Mouse (Mus musculus): ENCODE data around the gene Nrxn2. TPM values are rescaled to one million over a fixed set of nuclear protein-coding genes. Genes with fewer than 3 reads are reported as not detected.

Gene Nrxn2
- polyA plus RNA-seq, 1 experiment: 0.09 TPM

DNA sequence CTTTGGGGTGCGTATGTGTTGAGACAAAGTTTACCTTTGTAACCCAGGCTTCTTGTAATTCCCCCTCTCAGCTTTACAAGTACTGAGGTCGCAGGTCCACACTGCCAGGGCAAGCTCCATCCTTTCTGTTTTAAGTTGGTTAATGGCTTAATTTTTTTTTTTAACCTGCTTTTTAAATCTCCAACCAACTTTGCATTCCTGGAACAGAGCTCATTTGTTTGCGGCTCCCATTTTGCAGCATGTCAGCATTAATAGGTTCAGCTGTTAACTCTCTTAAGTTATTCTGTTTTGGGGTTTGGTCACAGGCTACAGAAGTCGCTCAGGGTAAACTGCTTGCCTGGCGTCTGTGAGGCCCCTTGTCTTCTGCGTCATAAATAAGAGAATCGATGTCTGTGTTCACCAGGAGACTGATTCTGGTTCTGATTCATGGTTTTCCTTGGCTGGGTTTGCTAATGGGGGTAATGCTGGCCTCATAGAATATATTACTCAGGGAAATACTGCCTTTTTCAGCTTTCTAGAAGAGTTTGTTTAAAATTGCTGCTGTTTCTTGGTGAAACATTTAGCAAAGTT is 141.8 kb downstream of the Nrxn2 start:
- no peak overlapping the region for H3ac ChIP-seq (ENCODE audit: control insufficient read depth, insufficient read length, low read depth)
- peaks cover 22% of the 10 kb centered on the region for H3K27me3 ChIP-seq (ENCODE audit: control insufficient read depth, insufficient read depth, insufficient read length)
- no peaks in the 10 kb centered on the region for H3K79me3 ChIP-seq (ENCODE audit: low read depth)
- no peaks in the 10 kb centered on the region for H3K36me3 ChIP-seq (ENCODE audit: control insufficient read depth, insufficient read depth)
- H3K4me3 ChIP-seq (ENCODE audit: insufficient read depth, poor library complexity, severe bottlenecking): no peak overlapping the region
- no peak for TF ChIP-seq FOSL1 (IDR thresholded peaks at IDR 0.05; ENCODE audit: insufficient read depth, low read length, poor library complexity, severe bottlenecking)
- no peak for TF ChIP-seq MYOD1 (IDR thresholded peaks at IDR 0.05; ENCODE audit: control insufficient read depth, insufficient read length, low read depth)
- no peak for TF ChIP-seq CTCF (IDR thresholded peaks at IDR 0.05; ENCODE audit: control insufficient read depth, insufficient read depth, insufficient read length)
- no peak for TF ChIP-seq CEBPB (IDR thresholded peaks at IDR 0.05; ENCODE audit: low read depth)
- TF ChIP-seq USF1 (IDR thresholded peaks at IDR 0.05; ENCODE audit: low read depth): no peak
- no peak for TF ChIP-seq MAX (IDR thresholded peaks at IDR 0.05)
- TF ChIP-seq MYOG (IDR thresholded peaks at IDR 0.05; ENCODE audit: control insufficient read depth, extremely low read depth, insufficient read length): no peak
- no peaks in the 10 kb centered on the region for H3K79me2 ChIP-seq (ENCODE audit: control insufficient read depth, insufficient read depth)

DNA sequence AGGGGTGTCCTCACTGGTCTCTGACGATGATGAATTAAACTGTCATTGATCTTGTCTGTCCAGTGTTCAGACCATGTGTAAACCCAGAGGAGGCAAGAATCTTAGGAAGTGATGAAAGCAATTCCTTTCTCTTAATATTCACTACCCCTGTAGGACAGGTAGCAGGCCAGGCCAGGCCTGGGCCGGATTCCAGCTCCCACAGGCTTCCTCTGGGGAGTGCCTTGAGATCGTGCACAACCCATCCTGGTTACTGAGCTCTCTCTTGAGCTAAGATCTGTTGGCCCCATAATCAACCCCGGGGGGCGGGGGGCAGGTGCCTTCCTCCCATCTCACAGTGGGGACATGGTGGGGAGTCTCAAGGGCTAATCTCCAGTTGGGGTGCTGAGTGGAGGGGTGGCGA is 146.6 kb downstream of the Nrxn2 start:
- TF ChIP-seq FOSL1 (IDR thresholded peaks at IDR 0.05; ENCODE audit: insufficient read depth, low read length, poor library complexity, severe bottlenecking): no peak
- TF ChIP-seq MYOG (IDR thresholded peaks at IDR 0.05; ENCODE audit: control insufficient read depth, extremely low read depth, insufficient read length): no peak
- no peak for TF ChIP-seq USF1 (IDR thresholded peaks at IDR 0.05; ENCODE audit: low read depth)

DNA sequence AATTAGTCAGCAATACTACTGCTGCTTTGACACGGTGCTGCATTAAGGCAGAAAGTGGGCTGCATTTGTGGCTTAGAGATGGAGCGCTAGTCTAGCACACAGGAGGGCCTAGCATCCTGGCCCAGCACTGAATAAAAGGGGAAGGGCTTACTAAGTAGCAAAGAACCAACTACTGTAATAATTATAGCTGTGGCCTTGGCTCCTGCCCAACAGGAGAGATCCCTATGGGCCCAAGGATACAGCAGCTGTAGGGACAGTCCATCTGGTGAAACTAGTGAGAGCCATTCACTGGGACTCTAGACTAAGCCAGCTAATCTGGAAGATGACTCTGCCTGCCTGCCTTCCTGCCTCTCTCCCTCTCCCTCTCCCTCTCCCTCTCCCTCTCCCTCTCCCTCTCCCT is 147.9 kb downstream of the Nrxn2 start:
- Histone ChIP-seq H3K27me3 (ENCODE audit: control insufficient read depth, insufficient read depth, insufficient read length) (peaks cover 31% of the 10 kb centered on the region), H3K79me2 (ENCODE audit: control insufficient read depth, insufficient read depth) (no peaks in the 10 kb centered on the region), H3K79me3 (ENCODE audit: low read depth) (no peaks in the 10 kb centered on the region), H3ac (ENCODE audit: control insufficient read depth, insufficient read length, low read depth) (no peak overlapping the region), H3K36me3 (ENCODE audit: control insufficient read depth, insufficient read depth) (no peaks in the 10 kb centered on the region), H3K4me3 (ENCODE audit: insufficient read depth, poor library complexity, severe bottlenecking) (no peak overlapping the region)
- no peak for TF ChIP-seq USF1 (IDR thresholded peaks at IDR 0.05; ENCODE audit: low read depth)
- TF ChIP-seq FOSL1 (IDR thresholded peaks at IDR 0.05; ENCODE audit: insufficient read depth, low read length, poor library complexity, severe bottlenecking): no peak
- no peak for TF ChIP-seq MYOG (IDR thresholded peaks at IDR 0.05; ENCODE audit: control insufficient read depth, extremely low read depth, insufficient read length)
- TF ChIP-seq CEBPB (IDR thresholded peaks at IDR 0.05; ENCODE audit: low read depth): no peak

More for the DNA sequence above, 146.6 kb downstream of the Nrxn2 start:
- Histone ChIP-seq H3K79me2 (ENCODE audit: control insufficient read depth, insufficient read depth) (no peaks in the 10 kb centered on the region), H3K36me3 (ENCODE audit: control insufficient read depth, insufficient read depth) (no peaks in the 10 kb centered on the region), H3ac (ENCODE audit: control insufficient read depth, insufficient read length, low read depth) (no peak overlapping the region), H3K27me3 (ENCODE audit: control insufficient read depth, insufficient read depth, insufficient read length) (peaks cover 23% of the 10 kb centered on the region), H3K4me3 (ENCODE audit: insufficient read depth, poor library complexity, severe bottlenecking) (no peak overlapping the region), H3K79me3 (ENCODE audit: low read depth) (no peaks in the 10 kb centered on the region)

DNA sequence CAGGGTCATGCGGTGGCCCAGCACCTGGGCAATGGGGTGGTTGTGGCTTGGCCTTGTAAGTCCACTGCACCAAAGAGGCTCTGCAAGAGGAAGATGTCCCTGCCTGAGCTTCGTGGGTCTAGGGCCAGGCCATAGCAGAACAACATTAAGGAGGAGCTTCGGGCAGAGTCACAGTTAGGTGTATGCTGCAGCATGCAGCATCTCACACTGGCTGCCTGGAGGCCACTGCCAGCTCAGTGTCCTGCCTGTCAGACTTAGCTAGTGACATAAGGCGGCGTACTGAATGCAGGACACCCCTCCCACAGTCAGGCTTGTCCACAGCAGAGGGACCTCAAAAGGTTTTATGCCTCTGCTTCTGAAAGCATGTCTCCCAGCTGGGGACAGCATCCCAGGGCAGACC is 150.5 kb downstream of the Nrxn2 start:
- H3K36me3 ChIP-seq (ENCODE audit: control insufficient read depth, insufficient read depth): no peaks in the 10 kb centered on the region
- TF ChIP-seq MAX (IDR thresholded peaks at IDR 0.05): no peak
- TF ChIP-seq MYOG (IDR thresholded peaks at IDR 0.05; ENCODE audit: control insufficient read depth, extremely low read depth, insufficient read length): no peak
- no peak for TF ChIP-seq CTCF (IDR thresholded peaks at IDR 0.05; ENCODE audit: control insufficient read depth, insufficient read depth, insufficient read length)
- TF ChIP-seq USF1 (IDR thresholded peaks at IDR 0.05; ENCODE audit: low read depth): no peak
- TF ChIP-seq MYOD1 (IDR thresholded peaks at IDR 0.05; ENCODE audit: control insufficient read depth, insufficient read length, low read depth): no peak
- no peak for TF ChIP-seq FOSL1 (IDR thresholded peaks at IDR 0.05; ENCODE audit: insufficient read depth, low read length, poor library complexity, severe bottlenecking)
- no peak for TF ChIP-seq CEBPB (IDR thresholded peaks at IDR 0.05; ENCODE audit: low read depth)
- H3K27me3 ChIP-seq (ENCODE audit: control insufficient read depth, insufficient read depth, insufficient read length): peaks cover 52% of the 10 kb centered on the region

DNA sequence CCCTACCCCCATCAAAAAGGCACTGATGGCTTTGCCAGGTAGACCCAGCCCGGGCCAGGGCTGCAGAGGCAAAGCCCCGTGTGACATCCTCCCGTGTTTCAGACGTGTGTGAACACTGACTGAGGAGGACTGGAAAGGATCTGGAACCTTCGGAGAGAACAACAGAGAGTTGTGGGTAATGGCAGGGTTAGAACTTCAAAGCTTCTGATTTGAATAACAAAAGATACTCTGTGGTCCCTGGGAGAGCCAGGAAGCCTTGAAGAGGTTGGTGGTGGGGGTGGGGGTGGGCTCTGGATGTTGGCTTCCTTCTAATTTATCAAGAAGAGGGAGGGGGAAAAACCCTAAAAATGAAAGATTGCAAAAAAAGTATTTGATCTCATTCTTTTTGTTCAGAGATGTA is 151.0 kb downstream of the Nrxn2 start:
- Histone ChIP-seq H3K36me3 (ENCODE audit: control insufficient read depth, insufficient read depth) (no peaks in the 10 kb centered on the region), H3K27me3 (ENCODE audit: control insufficient read depth, insufficient read depth, insufficient read length) (peaks cover 57% of the 10 kb centered on the region)
- TF ChIP-seq CEBPB (IDR thresholded peaks at IDR 0.05; ENCODE audit: low read depth) (no peak), MAX (IDR thresholded peaks at IDR 0.05) (no peak), USF1 (IDR thresholded peaks at IDR 0.05; ENCODE audit: low read depth) (no peak), FOSL1 (IDR thresholded peaks at IDR 0.05; ENCODE audit: insufficient read depth, low read length, poor library complexity, severe bottlenecking) (no peak), CTCF (IDR thresholded peaks at IDR 0.05; ENCODE audit: control insufficient read depth, insufficient read depth, insufficient read length) (no peak), MYOD1 (IDR thresholded peaks at IDR 0.05; ENCODE audit: control insufficient read depth, insufficient read length, low read depth) (no peak), MYOG (IDR thresholded peaks at IDR 0.05; ENCODE audit: control insufficient read depth, extremely low read depth, insufficient read length) (no peak)

More for the DNA sequence above, 150.5 kb downstream of the Nrxn2 start:
- Histone ChIP-seq H3ac (ENCODE audit: control insufficient read depth, insufficient read length, low read depth) (no peak overlapping the region), H3K79me2 (ENCODE audit: control insufficient read depth, insufficient read depth) (no peaks in the 10 kb centered on the region), H3K4me3 (ENCODE audit: insufficient read depth, poor library complexity, severe bottlenecking) (no peak overlapping the region), H3K79me3 (ENCODE audit: low read depth) (no peaks in the 10 kb centered on the region)

DNA sequence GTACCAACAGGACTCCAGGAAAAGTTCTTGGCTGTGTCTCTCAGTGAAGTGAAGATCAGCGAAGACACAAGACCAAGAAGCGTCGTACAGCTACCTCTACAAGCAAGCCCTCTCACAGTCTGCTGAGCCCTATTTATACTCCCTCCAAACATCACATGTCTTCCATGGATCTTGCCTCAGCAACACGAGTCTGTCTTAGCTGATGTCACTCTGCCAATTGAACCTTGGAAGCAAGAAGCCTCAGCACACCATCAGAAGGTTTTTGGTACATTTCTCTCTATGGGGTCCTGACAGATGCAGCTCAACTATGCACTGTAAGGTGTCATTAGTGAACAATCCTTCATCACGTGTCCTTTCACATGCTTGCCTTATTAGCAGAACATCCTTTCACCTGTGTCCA is 152.9 kb downstream of the Nrxn2 start:
- H3K79me3 ChIP-seq (ENCODE audit: low read depth): no peaks in the 10 kb centered on the region
- H3K4me3 ChIP-seq (ENCODE audit: insufficient read depth, poor library complexity, severe bottlenecking): no peak overlapping the region
- H3K27me3 ChIP-seq (ENCODE audit: control insufficient read depth, insufficient read depth, insufficient read length): peaks cover 66% of the 10 kb centered on the region
- H3K79me2 ChIP-seq (ENCODE audit: control insufficient read depth, insufficient read depth): no peaks in the 10 kb centered on the region
- TF ChIP-seq MYOG (IDR thresholded peaks at IDR 0.05; ENCODE audit: control insufficient read depth, extremely low read depth, insufficient read length) (no peak), MAX (IDR thresholded peaks at IDR 0.05) (no peak), FOSL1 (IDR thresholded peaks at IDR 0.05; ENCODE audit: insufficient read depth, low read length, poor library complexity, severe bottlenecking) (no peak), MYOD1 (IDR thresholded peaks at IDR 0.05; ENCODE audit: control insufficient read depth, insufficient read length, low read depth) (no peak), CTCF (IDR thresholded peaks at IDR 0.05; ENCODE audit: control insufficient read depth, insufficient read depth, insufficient read length) (no peak), CEBPB (IDR thresholded peaks at IDR 0.05; ENCODE audit: low read depth) (no peak), USF1 (IDR thresholded peaks at IDR 0.05; ENCODE audit: low read depth) (no peak)
- H3ac ChIP-seq (ENCODE audit: control insufficient read depth, insufficient read length, low read depth): no peak overlapping the region
- no peaks in the 10 kb centered on the region for H3K36me3 ChIP-seq (ENCODE audit: control insufficient read depth, insufficient read depth)

More for the DNA sequence above, 151.0 kb downstream of the Nrxn2 start:
- H3ac ChIP-seq (ENCODE audit: control insufficient read depth, insufficient read length, low read depth): no peak overlapping the region
- H3K79me2 ChIP-seq (ENCODE audit: control insufficient read depth, insufficient read depth): no peaks in the 10 kb centered on the region
- H3K79me3 ChIP-seq (ENCODE audit: low read depth): no peaks in the 10 kb centered on the region
- no peak overlapping the region for H3K4me3 ChIP-seq (ENCODE audit: insufficient read depth, poor library complexity, severe bottlenecking)
